Mouse (Mus musculus) lung, adult 2 months (tissue): ENCODE measurements around the gene Adgra3. TPM values are rescaled to one million over a fixed set of nuclear protein-coding genes. Genes with fewer than 3 reads are reported as not detected.

ENCODE experiments used
- DNase-seq: peaks from one replicate; pipeline ENCODE4 v3.0.0; 2022
- H3K4me1 ChIP-seq: fragments of 200-500 bp; 2 replicates; pipeline ENCODE4 v1.6.1; 2011; ENCODE audit warnings: low read length; ENCODE audit not compliant: control insufficient read depth, insufficient read depth
- H3K4me3 ChIP-seq: fragments of 200-500 bp; replicated peaks from 2 replicates; pipeline ENCODE3; 2011; ENCODE audit warnings: low read depth, mild to moderate bottlenecking, control low read depth, low read length; ENCODE audit errors: extremely low read depth
- CTCF ChIP-seq: fragments of 200-500 bp; IDR thresholded peaks from 2 replicates; pipeline ENCODE4 v1.5.1; 2011; ENCODE audit warnings: mild to moderate bottlenecking, low read length, control low read depth; ENCODE audit not compliant: insufficient read depth
- POLR2A ChIP-seq: fragments of 200-500 bp; IDR thresholded peaks from 2 replicates; pipeline ENCODE4 v1.6.1; 2011; ENCODE audit warnings: low read depth, mild to moderate bottlenecking, control low read depth, low read length, borderline replicate concordance; ENCODE audit errors: extremely low read depth
- WGBS: fragments of 180-500 bp; shearing (Covaris S2); methylation state at CpG from one replicate; pipeline ENCODE4 v1.1.7; 2018; 5-methylcytosine and 5-hydroxymethylcytosine counted together
- polyA plus RNA-seq: library from polyadenylated mRNA; depleted of rRNA; stranded (reverse); fragments of >200 nt; gene quantifications from 2 replicates; pipeline ENCODE4 v1.2.3, GENCODE M21; 2012

Gene Adgra3
- polyA plus RNA-seq, 1 experiment = 37.2 TPM

GRCm38 (mm10) chr5:49990737-49991323 lies 68.0 kb downstream of the Adgra3 start:
- peak; percentile 40 for DNase-seq
- H3K4me1 ChIP-seq = peaks cover 6% of the 10 kb centered on the region; the same call in 1 of the 2 replicates
- TF ChIP-seq CTCF = no peak
- no peak for TF ChIP-seq POLR2A
- 67% methylated on average over 8 of the region's 8 CpGs for WGBS
- no peak overlapping the region for H3K4me3 ChIP-seq

GRCm38 (mm10) chr5:49988015-49988798 lies 70.6 kb downstream of the Adgra3 start:
- TF ChIP-seq CTCF (no peak), POLR2A (no peak)
- WGBS = 73% methylated on average over 10 of the region's 10 CpGs

GRCm38 (mm10) chr5:49980727-49981126 lies 78.1 kb downstream of the Adgra3 start:
- no peak for TF ChIP-seq CTCF
- TF ChIP-seq POLR2A = no peak
- Histone ChIP-seq H3K4me1 (peaks cover 4% of the 10 kb centered on the region), H3K4me3 (no peak overlapping the region)
- DNase-seq = no peak
- 35% methylated on average over 5 of the region's 5 CpGs for WGBS

More at GRCm38 (mm10) chr5:49988015-49988798, 70.6 kb downstream of the Adgra3 start:
- H3K4me1 ChIP-seq = peaks cover 6% of the 10 kb centered on the region; the same call in 1 of the 2 replicates
- H3K4me3 ChIP-seq = no peak overlapping the region
- no peak for DNase-seq

GRCm38 (mm10) chr5:49979246-49979645 lies 79.6 kb downstream of the Adgra3 start:
- Histone ChIP-seq H3K4me3 (no peak overlapping the region), H3K4me1 (peaks cover 4% of the 10 kb centered on the region)
- 65% methylated on average over 14 of the region's 14 CpGs for WGBS
- TF ChIP-seq CTCF (no peak), POLR2A (no peak)
- DNase-seq = no peak

GRCm38 (mm10) chr5:49975971-49976370 lies 82.8 kb downstream of the Adgra3 start:
- Histone ChIP-seq H3K4me1 (peaks cover 4% of the 10 kb centered on the region), H3K4me3 (no peak overlapping the region)
- TF ChIP-seq POLR2A (no peak), CTCF (peak; percentile 39; the same call in 1 of the 2 replicates)
- WGBS = 47% methylated on average over 2 of the region's 2 CpGs
- DNase-seq = peak; percentile 58

GRCm38 (mm10) chr5:49974211-49974610 lies 84.6 kb downstream of the Adgra3 start:
- WGBS = 92% methylated on average over 4 of the region's 4 CpGs
- no peak for DNase-seq
- no peak for TF ChIP-seq CTCF
- TF ChIP-seq POLR2A = no peak
- peaks cover 3% of the 10 kb centered on the region for H3K4me1 ChIP-seq
- H3K4me3 ChIP-seq = no peak overlapping the region

- no peak overlapping the region for H3K4me3 ChIP-seq
- WGBS = 51% methylated on average over 8 of the region's 8 CpGs
- H3K4me1 ChIP-seq = peaks cover 16% of the 10 kb centered on the region
- TF ChIP-seq POLR2A (no peak), CTCF (no peak)
- no peak for DNase-seq
Measured at GRCm38 (mm10) chr5:49969660-49970059, 89.1 kb downstream of the Adgra3 start.

- no peak for DNase-seq
- no peak overlapping the region for H3K4me3 ChIP-seq
- 57% methylated on average over 6 of the region's 6 CpGs for WGBS
- peaks cover 16% of the 10 kb centered on the region for H3K4me1 ChIP-seq
- TF ChIP-seq POLR2A = no peak
- no peak for TF ChIP-seq CTCF
Measured at GRCm38 (mm10) chr5:49967726-49968125, 91.1 kb downstream of the Adgra3 start.

GRCm38 (mm10) chr5:49965810-49966209 lies 93.0 kb downstream of the Adgra3 start:
- WGBS = 51% methylated on average over 8 of the region's 8 CpGs
- no peak for DNase-seq
- Histone ChIP-seq H3K4me3 (no peak overlapping the region), H3K4me1 (peaks cover 16% of the 10 kb centered on the region)
- TF ChIP-seq POLR2A (no peak), CTCF (no peak)
